Mouse (Mus musculus) thymus, adult 2 months (tissue): ENCODE results near the gene Mapk1ip1. TPM values are rescaled to one million over a fixed set of nuclear protein-coding genes. Genes with fewer than 3 reads are reported as not detected.

Experiments used
- DNase-seq: peaks from one replicate; pipeline ENCODE4 v3.0.0; 2021
- H3K27ac ChIP-seq: fragments of 200-500 bp; 2 replicates; pipeline ENCODE4 v1.5.1; 2012; ENCODE audit warnings: low read length, control low read depth; ENCODE audit not compliant: control insufficient read depth, insufficient read depth
- H3K27me3 ChIP-seq: fragments of 200-500 bp; 2 replicates; pipeline ENCODE4 v1.6.1; 2012; ENCODE audit warnings: mild to moderate bottlenecking, low read length, moderate library complexity, mixed read lengths; ENCODE audit not compliant: control insufficient read depth, insufficient read depth
- H3K36me3 ChIP-seq: fragments of 200-500 bp; 2 replicates; pipeline ENCODE4 v1.6.1; 2012; ENCODE audit warnings: mild to moderate bottlenecking, low read length, moderate library complexity; ENCODE audit not compliant: control insufficient read depth, insufficient read depth
- H3K4me1 ChIP-seq: fragments of 200-500 bp; replicated peaks from 2 replicates; pipeline ENCODE4 v1.6.1; 2012; ENCODE audit warnings: low read length; ENCODE audit not compliant: control insufficient read depth, insufficient read depth
- H3K4me3 ChIP-seq: fragments of 200-500 bp; 2 replicates; pipeline ENCODE4 v1.5.1; 2012; ENCODE audit warnings: mild to moderate bottlenecking, low read length, control low read depth, moderate library complexity; ENCODE audit not compliant: control insufficient read depth, insufficient read depth
- CTCF ChIP-seq: fragments of 200-500 bp; IDR thresholded peaks from 2 replicates; pipeline ENCODE4 v1.5.1; 2012; ENCODE audit warnings: mild to moderate bottlenecking, control low read depth, low read length, moderate library complexity, borderline replicate concordance; ENCODE audit not compliant: control insufficient read depth, poor library complexity, insufficient read depth; ENCODE audit errors: extremely low read depth
- POLR2A ChIP-seq: fragments of 200-500 bp; IDR thresholded peaks from 2 replicates; pipeline ENCODE4 v1.6.1; 2012; ENCODE audit warnings: mild to moderate bottlenecking, low read length, control low read depth, moderate library complexity; ENCODE audit not compliant: control insufficient read depth, poor library complexity, insufficient read depth; ENCODE audit errors: extremely low read depth
- WGBS: fragments of 180-500 bp; shearing (Covaris S2); methylation state at CpG from one replicate; pipeline ENCODE4 v1.1.7; 2018; 5-methylcytosine and 5-hydroxymethylcytosine counted together
- polyA plus RNA-seq: library from polyadenylated mRNA; depleted of rRNA; stranded (reverse); fragments of >200 nt; gene quantifications from 2 replicates; pipeline ENCODE4 v1.2.3, GENCODE M21; 2012; rRNA removed

Gene Mapk1ip1
- polyA plus RNA-seq, result 92.4 and 103 TPM in 2 replicates

- Histone ChIP-seq H3K36me3 (no peaks in the 10 kb centered on the region), H3K27me3 (no peaks in the 10 kb centered on the region), H3K4me1 (peaks cover 19% of the 10 kb centered on the region), H3K27ac (peak within 1 kb of the TSS; percentile 73), H3K4me3 (peak within 1 kb of the TSS; percentile 70)
- peak; percentile 92 for DNase-seq
- peak; percentile 64; the same call in 1 of the 2 replicates for TF ChIP-seq POLR2A
- peak; percentile 56; the same call in 1 of the 2 replicates for TF ChIP-seq CTCF
- under 1% methylated on average over 51 of the region's 51 CpGs for WGBS
These were observed at the start of gene Mapk1ip1, which contains the start of gene Ppp2r2d for GRCm38 (mm10) chr7:138845544-138846391. Gene Mapk1ip1 (minus strand): TSS chr7:138846273. Gene Ppp2r2d (plus strand): TSS chr7:138846079.

DNA sequence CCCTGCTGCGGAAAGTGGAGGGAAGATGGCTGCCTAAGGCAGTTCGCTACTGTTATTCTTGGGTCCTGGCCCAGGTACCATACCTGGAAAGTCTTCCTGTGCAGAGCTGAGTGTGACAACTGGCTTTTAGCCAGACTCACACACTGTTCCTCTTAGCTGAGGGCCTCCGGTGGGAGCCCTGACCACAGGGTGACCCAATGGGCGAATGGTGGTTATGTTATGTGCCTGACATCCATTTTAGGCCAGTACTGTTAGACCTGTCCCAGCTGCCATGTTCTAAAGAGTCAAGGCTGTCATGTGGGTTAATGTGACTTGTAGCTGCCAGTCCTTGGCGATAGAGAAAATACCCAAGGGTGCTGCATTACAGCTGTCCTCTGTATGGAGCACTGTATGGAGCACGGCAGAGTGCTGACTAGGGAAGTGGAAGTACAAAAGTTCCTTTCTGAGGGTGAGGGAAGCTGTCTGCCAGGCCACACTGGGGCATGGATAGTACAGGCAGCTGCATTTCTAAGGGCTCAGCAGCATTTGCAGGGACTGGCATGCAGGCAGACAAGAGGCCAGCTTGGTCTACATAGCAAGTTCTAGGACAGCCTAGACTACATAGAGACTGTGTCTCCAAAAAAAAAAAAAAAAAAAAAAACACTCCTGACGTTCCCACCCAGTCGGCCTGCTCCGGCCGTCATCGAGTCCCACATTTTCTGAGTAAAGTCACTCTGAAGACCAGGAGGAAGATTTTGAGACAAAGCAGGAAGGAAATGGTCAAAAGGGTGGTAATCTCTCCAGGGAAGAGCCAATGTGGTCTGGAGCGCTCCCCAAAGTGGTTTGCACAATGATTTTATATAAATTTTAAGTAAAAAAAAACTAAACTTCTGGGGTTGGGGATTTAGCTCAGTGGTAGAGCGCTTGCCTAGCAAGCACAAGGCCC, 39.6 kb upstream of the Mapk1ip1 start:
- no peak for TF ChIP-seq CTCF
- no peak for TF ChIP-seq POLR2A
- peaks cover 21% of the 10 kb centered on the region for H3K36me3 ChIP-seq
- 55% methylated on average over 12 of the region's 13 CpGs for WGBS

DNA sequence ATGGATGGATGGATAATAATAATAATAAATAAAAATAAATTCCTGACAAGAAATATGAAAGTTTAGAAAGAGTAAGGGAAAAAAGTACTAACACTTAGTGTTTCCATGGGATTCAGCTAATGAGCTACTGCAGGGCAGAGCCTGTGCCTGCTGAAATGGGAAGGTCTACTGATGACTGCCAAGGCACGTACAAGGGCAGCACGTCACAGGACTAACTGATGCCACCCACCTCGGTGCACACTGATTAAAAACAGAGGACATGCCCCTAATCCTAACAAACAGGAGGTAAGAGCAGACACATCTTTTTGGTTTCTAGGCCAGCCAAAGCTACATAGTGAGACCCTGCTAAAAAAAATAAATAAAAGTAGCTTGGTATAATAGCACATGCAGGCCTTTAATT, 37.7 kb upstream of the Mapk1ip1 start:
- 97% methylated on average over 3 of the region's 3 CpGs for WGBS
- Histone ChIP-seq H3K36me3 (peaks cover 28% of the 10 kb centered on the region), H3K27me3 (no peaks in the 10 kb centered on the region), H3K4me1 (0 out of 2 replicates have a peak, but pooled peaks cover 2% of the 10 kb centered on the region), H3K4me3 (no peak overlapping the region), H3K27ac (no peak overlapping the region)
- DNase-seq, result no peak
- TF ChIP-seq CTCF, result no peak
- TF ChIP-seq POLR2A, result no peak

More for the DNA sequence above, 39.6 kb upstream of the Mapk1ip1 start:
- no peak overlapping the region for H3K27ac ChIP-seq
- H3K4me1 ChIP-seq, result 0 out of 2 replicates have a peak, but pooled peaks cover 2% of the 10 kb centered on the region
- no peaks in the 10 kb centered on the region for H3K27me3 ChIP-seq
- no peak for DNase-seq
- no peak overlapping the region for H3K4me3 ChIP-seq

DNA sequence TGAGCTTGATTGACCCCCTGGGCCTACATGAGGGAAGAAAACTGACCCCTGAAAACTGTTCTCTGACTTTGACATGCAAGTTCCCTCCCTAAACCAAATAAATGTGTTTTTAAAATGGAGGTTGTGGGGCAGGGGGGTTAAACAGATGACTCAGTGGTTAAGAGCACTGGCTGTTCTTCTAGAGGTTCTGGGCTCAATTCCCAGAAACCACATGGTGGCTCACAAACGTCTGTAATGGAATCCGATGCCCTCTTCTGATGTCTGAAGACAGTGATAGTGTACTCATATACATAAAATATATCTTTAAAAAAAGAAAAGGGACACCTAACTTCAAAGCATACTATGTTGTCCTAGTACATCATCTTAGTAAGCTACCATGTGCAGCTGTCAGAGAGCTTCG, 29.0 kb upstream of the Mapk1ip1 start:
- WGBS, result 82% methylated on average over 3 of the region's 3 CpGs
- H3K27ac ChIP-seq, result no peak overlapping the region
- no peak for TF ChIP-seq POLR2A
- no peak for TF ChIP-seq CTCF
- no peak overlapping the region for H3K4me3 ChIP-seq
- peaks cover 73% of the 10 kb centered on the region for H3K36me3 ChIP-seq
- no peak for DNase-seq
- no peaks in the 10 kb centered on the region for H3K27me3 ChIP-seq
- no peaks in the 10 kb centered on the region for H3K4me1 ChIP-seq

DNA sequence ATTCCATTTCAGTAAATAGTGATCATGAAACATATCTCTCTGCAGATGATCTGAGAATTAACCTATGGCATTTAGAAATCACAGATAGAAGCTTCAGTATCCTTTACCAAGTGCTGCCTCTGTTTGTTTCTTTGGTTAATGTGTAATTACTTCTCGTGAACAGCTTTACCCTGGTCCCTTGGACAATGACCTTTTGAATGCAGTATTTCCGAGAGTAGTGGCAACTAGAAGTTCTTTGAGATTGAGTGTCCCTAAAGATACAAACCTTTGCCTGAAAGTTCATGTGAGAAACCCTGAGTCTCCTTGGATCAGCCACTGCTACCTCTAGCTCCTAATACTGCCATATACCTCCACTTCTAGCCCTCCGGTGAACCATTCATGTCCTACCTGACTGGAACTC, 26.9 kb upstream of the Mapk1ip1 start:
- H3K36me3 ChIP-seq, result peaks cover 71% of the 10 kb centered on the region
- WGBS, result 95% methylated on average over 3 of the region's 3 CpGs

DNA sequence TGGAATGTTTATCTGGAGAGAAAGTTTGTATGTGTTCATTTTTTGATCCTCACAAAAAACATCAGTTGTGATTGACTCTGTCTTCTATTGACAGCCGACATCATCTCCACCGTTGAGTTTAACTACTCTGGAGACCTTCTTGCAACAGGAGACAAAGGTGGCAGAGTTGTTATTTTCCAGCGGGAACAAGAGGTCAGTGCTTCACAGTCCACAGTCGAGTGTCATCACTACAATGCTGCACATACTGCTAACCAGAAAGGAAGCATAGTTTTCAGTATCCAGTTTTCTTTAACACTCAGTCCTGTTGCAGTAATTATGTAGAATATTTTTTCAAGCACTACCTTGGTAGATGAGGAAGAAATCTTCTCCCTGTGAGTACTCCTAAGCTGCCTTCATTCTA, 22.2 kb upstream of the Mapk1ip1 start:
- TF ChIP-seq POLR2A (no peak), CTCF (no peak)
- Histone ChIP-seq H3K27me3 (no peaks in the 10 kb centered on the region), H3K4me3 (no peak overlapping the region), H3K36me3 (peaks cover 31% of the 10 kb centered on the region), H3K4me1 (no peaks in the 10 kb centered on the region), H3K27ac (no peak overlapping the region)
- 98% methylated on average over 4 of the region's 4 CpGs for WGBS
- DNase-seq, result no peak

More for the DNA sequence above, 26.9 kb upstream of the Mapk1ip1 start:
- DNase-seq, result no peak
- Histone ChIP-seq H3K4me3 (no peak overlapping the region), H3K27ac (no peak overlapping the region), H3K27me3 (no peaks in the 10 kb centered on the region), H3K4me1 (no peaks in the 10 kb centered on the region)
- TF ChIP-seq CTCF, result no peak
- no peak for TF ChIP-seq POLR2A
